Mouse (Mus musculus) frontal cortex, adult 2 months (tissue): ENCODE results near the gene Olfr1048. TPM values are rescaled to one million over a fixed set of nuclear protein-coding genes. Genes with fewer than 3 reads are reported as not detected.
"Not testable (repeated sequence)": the region's sequence is repeated elsewhere in the genome, so short reads cannot be mapped to it uniquely, and the experiment has no call there.

Experiments
- DNase-seq, 2 experiments: peaks; one replicate each; pipeline ENCODE4 v3.0.0; 2022; ENCODE audit warnings: low spot score in 1 of 2; ENCODE audit errors: extremely low spot score in 1 of 2
- polyA plus RNA-seq: library from polyadenylated mRNA; depleted of rRNA; stranded (reverse); fragments of >200 nt; gene quantifications from 2 replicates; pipeline ENCODE4 v1.2.3, GENCODE M21; 2012; rRNA removed

The Olfr1048 gene
- polyA plus RNA-seq = 0.02 TPM in 1 of 2 replicates, not detected in the other

GRCm38 (mm10) chr2:86240189-86240588, at the start of gene Olfr1048:
Gene Olfr1048, minus strand, starts transcription at chr2:86240289.
- DNase-seq = no peak

GRCm38 (mm10) chr2:86278988-86279387, 38.9 kb upstream of the Olfr1048 start, which contains the start of gene Olfr1051:
Gene Olfr1051, minus strand, starts transcription at chr2:86279088.
- DNase-seq = not testable (repeated sequence)

GRCm38 (mm10) chr2:86258228-86258627, 18.1 kb upstream of the Olfr1048 start, which contains the start of gene Olfr1049:
Gene Olfr1049, minus strand, starts transcription at chr2:86258328.
- not testable (repeated sequence) for DNase-seq

- DNase-seq = no peak
These were observed 8.8 kb downstream of the Olfr1048 start, which contains the start of gene Olfr1047 for GRCm38 (mm10) chr2:86231301-86231700. Gene Olfr1047, minus strand, starts transcription at chr2:86231401.

- no peak for DNase-seq
These were observed 20.9 kb downstream of the Olfr1048 start, which contains the start of gene Olfr1046 for GRCm38 (mm10) chr2:86219214-86219613. Gene Olfr1046, minus strand, starts transcription at chr2:86219314.

- DNase-seq = no peak
These were observed 37.2 kb downstream of the Olfr1048 start, which contains the start of gene Olfr1045 for GRCm38 (mm10) chr2:86202909-86203308. Gene Olfr1045, minus strand, starts transcription at chr2:86203009.

- DNase-seq = no peak
These were observed 44.2 kb downstream of the Olfr1048 start for GRCm38 (mm10) chr2:86195863-86196262.

GRCm38 (mm10) chr2:86185583-86185982, 54.5 kb downstream of the Olfr1048 start, which contains the start of gene Olfr52:
Gene Olfr52, minus strand, starts transcription at chr2:86185683.
- no peak for DNase-seq

Other genes with a start within 250 kb of the Olfr1048 start
- not detected in 2 replicates for gene Olfr1031, start 250.0 kb downstream of the Olfr1048 start, polyA plus RNA-seq
- not detected in 2 replicates for gene Olfr1032, start 234.7 kb downstream of the Olfr1048 start, polyA plus RNA-seq
- 0.11 and 0.16 TPM in 2 replicates for gene Olfr1033, start 219.7 kb downstream of the Olfr1048 start, polyA plus RNA-seq
- gene Olfr1034, start 194.4 kb downstream of the Olfr1048 start, polyA plus RNA-seq = 0.02 TPM in 1 of 2 replicates, not detected in the other
- not detected in 2 replicates for gene Olfr1036, start 166.3 kb downstream of the Olfr1048 start, polyA plus RNA-seq
- not detected in 2 replicates for gene Olfr1037, start 152.9 kb downstream of the Olfr1048 start, polyA plus RNA-seq
- not detected in 2 replicates for gene Olfr1039, start 104.4 kb downstream of the Olfr1048 start, polyA plus RNA-seq
- gene Olfr1040, start 93.6 kb downstream of the Olfr1048 start, polyA plus RNA-seq = not detected in 2 replicates
- gene Olfr1042, start 78.5 kb downstream of the Olfr1048 start, polyA plus RNA-seq = not detected in 2 replicates
- not detected in 2 replicates for gene Olfr1043, start 72.8 kb downstream of the Olfr1048 start, polyA plus RNA-seq
- not detected in 2 replicates for gene Olfr1044, start 62.5 kb downstream of the Olfr1048 start, polyA plus RNA-seq
- 0.10 TPM in 1 of 2 replicates, not detected in the other for gene Olfr52, start 54.6 kb downstream of the Olfr1048 start, polyA plus RNA-seq
- 0.04 and 0.12 TPM in 2 replicates for gene Olfr1045, start 37.3 kb downstream of the Olfr1048 start, polyA plus RNA-seq
- gene Olfr1046, start 21.0 kb downstream of the Olfr1048 start, polyA plus RNA-seq = not detected in 2 replicates
- gene Olfr1047, start 8.9 kb downstream of the Olfr1048 start, polyA plus RNA-seq = not detected in 2 replicates
- gene Olfr1049, start 18.0 kb upstream of the Olfr1048 start, polyA plus RNA-seq = not detected in 2 replicates
- not detected in 2 replicates for gene Olfr1051, start 38.8 kb upstream of the Olfr1048 start, polyA plus RNA-seq
- 0.11 TPM in 1 of 2 replicates, not detected in the other for gene Olfr1052, start 52.2 kb upstream of the Olfr1048 start, polyA plus RNA-seq
- gene Olfr1053, start 75.0 kb upstream of the Olfr1048 start, polyA plus RNA-seq = not detected in 2 replicates
- gene Olfr1054, start 95.1 kb upstream of the Olfr1048 start, polyA plus RNA-seq = 0.06 TPM in 1 of 2 replicates, not detected in the other
- gene Olfr1055, start 110.0 kb upstream of the Olfr1048 start, polyA plus RNA-seq = 0.11 TPM in 1 of 2 replicates, not detected in the other
- gene Olfr1056, start 122.2 kb upstream of the Olfr1048 start, polyA plus RNA-seq = not detected in 2 replicates
- not detected in 2 replicates for gene Olfr1057, start 138.1 kb upstream of the Olfr1048 start, polyA plus RNA-seq
- gene Olfr1058, start 148.3 kb upstream of the Olfr1048 start, polyA plus RNA-seq = not detected in 2 replicates
- gene Olfr1061, start 173.8 kb upstream of the Olfr1048 start, polyA plus RNA-seq = not detected in 2 replicates
- gene Olfr1062, start 186.5 kb upstream of the Olfr1048 start, polyA plus RNA-seq = not detected in 2 replicates
- 0.06 TPM in 1 of 2 replicates, not detected in the other for gene Olfr1065, start 210.3 kb upstream of the Olfr1048 start, polyA plus RNA-seq
- gene Olfr1066, start 216.0 kb upstream of the Olfr1048 start, polyA plus RNA-seq = not detected in 2 replicates
- not detected in 2 replicates for gene Olfr228, start 247.1 kb upstream of the Olfr1048 start, polyA plus RNA-seq